Mouse (Mus musculus): ENCODE measurements around the gene Gpr141.

Gene Gpr141

GRCm38 (mm10) chr13:19730826-19731225 lies 93.2 kb downstream of the Gpr141 start:
- DNase-seq (ENCODE audit: low read depth): no peak

GRCm38 (mm10) chr13:19718954-19719353 lies 105.1 kb downstream of the Gpr141 start:
- no peak for DNase-seq (ENCODE audit: low read depth)

DNA sequence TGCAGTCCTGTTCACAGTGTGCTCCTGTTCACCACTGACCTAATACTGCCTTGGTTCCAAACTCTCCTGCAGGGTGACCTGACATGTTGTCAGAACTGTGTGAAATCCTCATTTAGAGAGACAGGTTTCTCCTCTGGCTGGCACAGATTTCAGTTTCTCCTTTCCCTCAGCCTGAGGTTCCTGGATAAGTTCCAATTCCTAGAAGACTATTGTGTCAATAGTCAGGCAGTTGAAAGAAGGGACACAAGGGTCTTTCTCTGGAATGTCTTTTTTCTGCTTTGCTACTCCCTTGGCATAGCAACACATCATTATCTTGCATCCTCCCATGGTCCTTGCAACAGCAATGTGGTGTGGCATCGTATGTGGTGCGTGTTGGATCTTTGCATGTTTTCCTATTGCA lies 106.9 kb downstream of the Gpr141 start:
- no peak for DNase-seq (ENCODE audit: low read depth)

GRCm38 (mm10) chr13:19703806-19704205 lies 120.3 kb downstream of the Gpr141 start:
- DNase-seq (ENCODE audit: low read depth): no peak

DNA sequence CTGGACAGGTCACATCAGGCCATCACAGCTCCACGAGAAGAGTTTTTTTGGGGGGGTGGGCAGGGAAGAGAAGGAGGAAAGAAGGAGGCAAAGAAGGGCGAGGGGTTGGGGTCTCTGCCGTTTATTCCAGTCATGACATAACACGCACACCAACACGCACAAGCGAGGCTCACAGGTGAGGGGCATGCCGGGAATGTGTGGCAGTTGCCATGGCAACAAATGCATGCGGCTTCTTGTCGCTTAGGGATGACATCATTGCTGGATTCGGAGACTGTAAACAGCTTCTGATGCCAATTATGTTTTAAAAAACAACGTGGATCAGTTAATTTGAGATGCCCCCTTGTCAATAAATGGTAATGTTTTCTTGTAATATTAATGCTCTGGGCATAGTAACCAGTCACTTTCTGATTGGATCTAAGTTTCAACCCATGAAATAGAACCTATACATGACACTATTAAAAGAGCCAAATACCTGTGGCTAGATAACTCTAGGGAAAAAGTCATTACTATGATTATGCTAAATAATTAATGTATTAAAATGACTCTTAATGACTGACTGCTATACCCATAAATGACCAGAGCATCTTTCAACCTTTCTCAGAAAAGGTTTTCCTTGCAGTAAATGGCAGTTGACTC lies 122.5 kb downstream of the Gpr141 start:
- no peak for DNase-seq (ENCODE audit: low read depth)

- DNase-seq (ENCODE audit: low read depth): no peak
Measured at GRCm38 (mm10) chr13:19700733-19701442, 123.2 kb downstream of the Gpr141 start.

Data from induced T-regulatory cell, adult 2 months (primary cell).